24 mouse cellular contexts compared by ENCODE assay signal in genomic region chr17:63207714-63208113, GRCm38 (mm10).
DNase-seq lines count a peak whose midpoint lies in the region; ATAC-seq and TF ChIP-seq lines count a peak whose summit lies in the region.
"Had no signal": no experiment of that assay in that cellular context is flagged by ENCODE, and none has a peak within 500 bp of the region (broad histone marks: within the 10 kb centered on the region; RNA-seq: fewer than 3 reads in every experiment).

No protein-coding gene starts in this region.

- TF ChIP-seq CTCF in lung, embryonic 14.5 days (IDR thresholded peaks at IDR 0.05; ENCODE audit: low read depth) = no peak
- no peak for TF ChIP-seq CTCF in lung, postnatal 0 days (IDR thresholded peaks at IDR 0.05)

- ATAC-seq in cerebellum, adult (ENCODE audit: insufficient number of reproducible peaks, low FRiP score, low TSS enrichment) = 0 out of 2 replicates have a peak, but pooled peaks have one; percentile 23
- no peak for ATAC-seq in lung, embryonic 14.5 days (ENCODE audit: insufficient read depth)
- peak; percentile 57 for ATAC-seq in lung, postnatal 0 days
- ATAC-seq: activated CD4-positive, CD25-positive, alpha-beta regulatory T cell, adult 4 months; forebrain, embryonic 14.5 days; forebrain, postnatal 0 days; hindbrain, postnatal 0 days had no signal

- H3K4me3 ChIP-seq in lung, embryonic 14.5 days (ENCODE audit: low read depth, low read length) = no peak overlapping the region
- H3K4me3 ChIP-seq in lung, postnatal 0 days (ENCODE audit: low read depth, low read length) = no peak overlapping the region
- H3K4me3 ChIP-seq: embryonic facial prominence, embryonic 12.5 days; embryonic facial prominence, embryonic 15.5 days; gastrocnemius, adult 2 months; heart, embryonic 13.5 days had no signal

- H3K4me2 ChIP-seq in lung, embryonic 14.5 days = no peak overlapping the region
- H3K4me2 ChIP-seq in lung, postnatal 0 days (replicated peaks; ENCODE audit: low read depth, low read length) = no peak overlapping the region
- H3K4me2 ChIP-seq: embryonic facial prominence, embryonic 12.5 days; embryonic facial prominence, embryonic 15.5 days; heart, embryonic 13.5 days; hindbrain, embryonic 14.5 days had no signal

- no peak overlapping the region for H3K9ac ChIP-seq in lung, embryonic 14.5 days
- no peak overlapping the region for H3K9ac ChIP-seq in lung, postnatal 0 days (replicated peaks; ENCODE audit: low read depth)
- H3K9ac ChIP-seq: embryonic facial prominence, embryonic 12.5 days; embryonic facial prominence, embryonic 15.5 days; forebrain, postnatal 0 days; heart, embryonic 13.5 days; hindbrain, embryonic 14.5 days had no signal

- no peaks in the 10 kb centered on the region for H3K27me3 ChIP-seq in lung, embryonic 14.5 days (ENCODE audit: insufficient read depth, low read length)
- H3K27me3 ChIP-seq in lung, postnatal 0 days (replicated peaks; ENCODE audit: insufficient read depth, low read length) = no peaks in the 10 kb centered on the region
- H3K27me3 ChIP-seq: embryonic facial prominence, embryonic 12.5 days; embryonic facial prominence, embryonic 15.5 days; heart, embryonic 13.5 days had no signal

- 0 out of 2 replicates have a peak overlapping the region, but pooled peaks have one; percentile 24 for H3K27ac ChIP-seq in lung, embryonic 14.5 days (ENCODE audit: low read depth)
- H3K27ac ChIP-seq in lung, postnatal 0 days (ENCODE audit: low read length) = no peak overlapping the region
- H3K27ac ChIP-seq: embryonic facial prominence, embryonic 12.5 days; embryonic facial prominence, embryonic 15.5 days; gastrocnemius, adult 2 months; heart, embryonic 13.5 days; hindbrain, embryonic 14.5 days; hindbrain, postnatal 0 days had no signal

- H3K9me3 ChIP-seq in lung, embryonic 14.5 days (ENCODE audit: low read depth, low read length) = no peaks in the 10 kb centered on the region
- no peaks in the 10 kb centered on the region for H3K9me3 ChIP-seq in lung, postnatal 0 days (ENCODE audit: low read length)
- H3K9me3 ChIP-seq: embryonic facial prominence, embryonic 12.5 days had no signal

- no peaks in the 10 kb centered on the region for H3K36me3 ChIP-seq in lung, embryonic 14.5 days (ENCODE audit: insufficient read depth)
- no peaks in the 10 kb centered on the region for H3K36me3 ChIP-seq in lung, postnatal 0 days (ENCODE audit: insufficient read depth, low read length)
- H3K36me3 ChIP-seq: embryonic facial prominence, embryonic 12.5 days; embryonic facial prominence, embryonic 15.5 days had no signal

- TF ChIP-seq EP300 in lung, postnatal 0 days (IDR thresholded peaks at IDR 0.05) = no peak

- H3K4me1 ChIP-seq in lung, embryonic 14.5 days (ENCODE audit: insufficient read depth) = 0 out of 2 replicates have a peak, but pooled peaks cover 2% of the 10 kb centered on the region
- no peaks in the 10 kb centered on the region for H3K4me1 ChIP-seq in lung, postnatal 0 days (ENCODE audit: insufficient read depth, low read depth, low read length)
- H3K4me1 ChIP-seq: embryonic facial prominence, embryonic 12.5 days; embryonic facial prominence, embryonic 15.5 days had no signal

- WGBS in lung, embryonic 14.5 days = 70% methylated on average over 9 of the region's 9 CpGs
- 66% methylated on average over 9 of the region's 9 CpGs for WGBS in lung, postnatal 0 days

- DNase-seq in cerebellum, postnatal 25 days = no peak
- DNase-seq in lung, embryonic 14.5 days = no peak
- DNase-seq in lung, postnatal 14 days = no peak
- DNase-seq in lung, postnatal 0 days (ENCODE audit: low spot score) = peak; percentile 15
- DNase-seq in layer of hippocampus, adult 9-10 months (ENCODE audit: low spot score) = no peak
- DNase-seq: adrenal gland, adult 8-10 months; adrenal gland, postnatal 25 days; cerebellum, adult 18-20 months; cerebellum, adult 9-10 months; cerebellum, postnatal 14 days; forebrain, postnatal 0 days; gastrocnemius, adult 2 months; gastrocnemius, postnatal 14 days; heart, adult 18-20 months; heart, postnatal 14 days; heart, postnatal 4 days had no signal
